Mouse (Mus musculus) intestine, embryonic 14.5 days (tissue): ENCODE results near the gene Gpn1. TPM values are rescaled to one million over a fixed set of nuclear protein-coding genes. Genes with fewer than 3 reads are reported as not detected.

Experiments
- ATAC-seq: fragments of 200-750 bp; cut with Nextera tagmentation; replicated peaks from 2 replicates; pipeline ENCODE4 v1.8.0; 2017; ENCODE audit warnings: low read depth, moderate number of reproducible peaks, moderate TSS enrichment, moderate library complexity; ENCODE audit not compliant: low FRiP score, low TSS enrichment
- DNase-seq: peaks from one replicate; pipeline ENCODE4 v3.0.0-alpha.2; 2018; ENCODE audit warnings: low spot score
- H3K27ac ChIP-seq: fragments of 300-500 bp; sonication (generic); 2 replicates; pipeline ENCODE4 v1.5.1; 2014; ENCODE audit warnings: low read depth, mild to moderate bottlenecking, control low read depth
- H3K27me3 ChIP-seq: fragments of 300-500 bp; sonication (generic); replicated peaks from 2 replicates; pipeline ENCODE4 v1.6.1; 2014; ENCODE audit warnings: low read length, control low read depth; ENCODE audit not compliant: control insufficient read depth, insufficient read depth
- H3K36me3 ChIP-seq: fragments of 300-500 bp; sonication (generic); 2 replicates; pipeline ENCODE4 v1.6.1; 2014; ENCODE audit warnings: low read length, control low read depth; ENCODE audit not compliant: control insufficient read depth, insufficient read depth
- H3K4me1 ChIP-seq: fragments of 300-500 bp; sonication (generic); replicated peaks from 2 replicates; pipeline ENCODE4 v1.6.1; 2014; ENCODE audit warnings: low read length, control low read depth, mixed read lengths; ENCODE audit not compliant: control insufficient read depth, insufficient read depth
- H3K4me2 ChIP-seq: fragments of 300-500 bp; sonication (generic); 2 replicates; pipeline ENCODE4 v1.6.1; 2014; ENCODE audit warnings: low read length
- H3K4me3 ChIP-seq: fragments of 300-500 bp; sonication (generic); 2 replicates; pipeline ENCODE4 v1.5.1; 2014; ENCODE audit warnings: low read depth, low read length, control low read depth, mixed read lengths
- H3K9ac ChIP-seq: fragments of 300-500 bp; sonication (generic); 2 replicates; pipeline ENCODE4 v1.6.1; 2014; ENCODE audit warnings: mild to moderate bottlenecking, low read length
- H3K9me3 ChIP-seq: fragments of 300-500 bp; sonication (generic); 2 replicates; pipeline ENCODE4 v1.6.1; 2016; ENCODE audit warnings: low read length, control low read depth; ENCODE audit not compliant: control insufficient read depth
- WGBS: fragments of 180-500 bp; shearing (Covaris S2); extraction: QIAGEN DNeasy Blood & Tissue Kit; methylation state at CpG from one replicate; pipeline ENCODE4 v1.1.7; 2014; 5-methylcytosine and 5-hydroxymethylcytosine counted together
- polyA plus RNA-seq: library from polyadenylated mRNA; unstranded; fragments of >200 nt; fragmentation: Nextera tagmentation; extraction: Ambion mirVana; gene quantifications from 2 replicates; pipeline ENCODE4 v1.2.1, GENCODE M21; 2014

Gpn1 gene
- 65.4 and 66.3 TPM in 2 replicates for polyA plus RNA-seq

DNA sequence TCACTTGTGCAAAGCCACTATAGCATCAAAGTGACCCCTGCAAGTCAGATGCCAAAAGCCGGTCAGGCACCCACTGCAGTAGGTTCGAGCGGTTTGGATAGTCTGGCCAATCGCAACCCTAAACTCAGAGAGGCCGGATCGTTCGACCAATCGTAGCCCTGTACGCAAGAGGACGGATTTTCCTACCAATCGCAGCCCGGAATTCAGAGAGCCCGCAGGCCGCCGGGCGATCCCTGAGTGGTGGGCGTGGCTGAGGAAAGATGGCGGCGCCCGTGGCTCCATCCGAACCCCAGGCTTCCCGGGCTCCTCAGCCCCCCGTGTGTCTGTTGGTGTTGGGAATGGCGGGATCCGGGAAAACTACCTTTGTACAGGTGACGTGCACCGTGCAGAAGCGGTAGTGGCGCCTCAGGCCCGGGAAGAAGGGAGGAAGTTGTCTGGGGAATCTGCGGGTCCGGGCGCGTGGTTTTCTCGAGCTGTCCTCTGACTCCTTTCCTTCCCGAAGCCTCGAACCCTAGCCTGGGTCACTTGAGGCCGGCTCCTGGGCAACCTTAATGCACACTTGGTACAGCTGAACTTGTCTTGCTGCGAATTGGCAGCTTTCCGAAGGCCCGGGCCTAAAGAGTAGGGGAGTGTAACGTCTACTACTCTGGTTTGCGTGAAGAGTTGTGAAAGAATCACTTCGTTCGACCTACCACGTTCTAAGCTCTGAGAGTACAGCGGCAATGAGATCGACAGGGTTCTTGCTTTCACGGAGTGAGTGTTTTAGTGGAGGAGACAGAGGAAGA, at the start of gene Gpn1:
Gene Gpn1 (plus strand): TSS at position 229 of the 785 bp plus-strand sequence.
- ATAC-seq (peak; percentile 100), DNase-seq (peak; percentile 91)
- H3K4me3 ChIP-seq = peak within 1 kb of the TSS; percentile 98
- no peaks in the 10 kb centered on the region for H3K27me3 ChIP-seq
- H3K4me1 ChIP-seq = peaks cover 8% of the 10 kb centered on the region
- no peak within 1 kb of the TSS for H3K27ac ChIP-seq
- peak within 1 kb of the TSS; percentile 87 for H3K4me2 ChIP-seq
- H3K36me3 ChIP-seq = peaks cover 33% of the 10 kb centered on the region
- WGBS = under 1% methylated on average over 49 of the region's 49 CpGs
- no peaks in the 10 kb centered on the region for H3K9me3 ChIP-seq
- peak within 1 kb of the TSS; percentile 77 for H3K9ac ChIP-seq

DNA sequence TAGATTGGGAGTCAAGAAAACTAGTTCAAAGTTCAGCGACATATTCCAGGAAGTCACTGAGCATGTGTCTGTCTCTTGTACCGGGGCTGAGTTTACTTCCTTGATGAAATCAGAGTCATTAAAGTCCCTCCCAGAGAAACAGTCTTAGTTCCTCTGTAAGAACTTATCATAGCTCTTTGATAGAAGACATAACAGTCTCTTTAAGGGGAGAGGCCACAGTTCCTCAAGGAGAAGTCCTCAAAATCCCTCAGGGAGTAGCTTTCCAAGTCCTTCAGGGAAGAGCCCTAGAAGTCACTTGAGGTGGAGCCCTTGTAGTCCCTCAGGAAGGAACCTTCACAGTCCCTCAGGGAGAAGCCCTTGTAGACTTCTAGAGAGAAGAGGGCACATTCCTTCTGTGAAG, 43.2 kb upstream of the Gpn1 start:
- Histone ChIP-seq H3K4me3 (no peak overlapping the region), H3K4me2 (no peak overlapping the region), H3K27ac (no peak overlapping the region), H3K36me3 (no peaks in the 10 kb centered on the region), H3K9ac (no peak overlapping the region), H3K4me1 (peaks cover 12% of the 10 kb centered on the region), H3K27me3 (no peaks in the 10 kb centered on the region), H3K9me3 (no peaks in the 10 kb centered on the region)
- WGBS = 80% methylated on average over 2 of the region's 2 CpGs
- ATAC-seq = no peak
- no peak for DNase-seq

DNA sequence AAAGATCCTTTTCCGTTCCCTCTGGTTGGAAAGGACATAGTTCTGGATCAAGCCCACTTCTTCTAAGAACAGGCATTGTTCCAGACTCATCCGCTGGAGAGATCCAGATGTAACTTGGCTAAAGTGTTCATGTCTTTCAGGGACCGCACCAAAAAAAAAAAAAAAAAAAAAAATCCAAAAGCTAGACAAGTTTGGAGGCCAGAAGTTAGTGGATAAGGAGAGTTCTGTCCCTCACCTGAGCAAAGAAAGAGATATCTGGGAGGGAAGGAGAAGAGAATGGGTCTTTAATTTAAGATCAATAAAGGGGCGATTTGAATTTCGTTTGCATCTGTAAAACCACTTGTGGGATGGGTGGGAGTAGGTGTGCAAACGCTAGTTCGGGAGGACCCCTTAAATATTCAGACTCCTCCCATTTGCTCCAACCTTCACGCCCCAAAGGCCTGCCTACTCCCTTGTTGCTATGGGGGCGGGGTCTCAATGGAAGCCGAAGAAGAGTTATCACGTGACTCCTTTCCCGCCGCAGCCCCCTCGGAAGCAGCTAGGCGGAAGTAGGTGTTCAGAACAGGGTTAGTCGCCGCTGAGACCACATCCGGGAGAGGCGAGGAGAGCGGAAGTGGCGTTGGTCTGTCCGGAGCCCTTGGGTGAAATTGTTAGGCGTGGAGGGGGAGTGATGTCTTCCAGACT, 42.5 kb upstream of the Gpn1 start, which contains the start of gene Zfp512:
Gene Zfp512 (plus strand): TSS at position 554 of the 684 bp plus-strand sequence.
- no peaks in the 10 kb centered on the region for H3K9me3 ChIP-seq
- 6% methylated on average over 23 of the region's 23 CpGs for WGBS

DNA sequence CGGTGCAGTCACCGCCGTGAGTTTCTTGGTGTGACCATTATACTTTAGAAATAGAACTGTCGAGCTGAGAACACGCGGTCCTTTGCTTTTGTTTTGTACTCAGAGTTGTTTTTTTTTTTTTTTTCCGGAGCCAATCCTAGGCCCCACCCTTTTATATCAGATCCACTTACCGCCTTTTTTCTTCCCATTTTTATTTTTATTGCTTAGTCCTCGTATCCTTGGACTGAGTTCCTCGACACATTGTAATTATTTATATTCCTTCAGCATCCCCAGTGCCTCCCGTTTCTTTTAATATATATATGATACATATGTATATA, 42.0 kb upstream of the Gpn1 start:
- H3K27me3 ChIP-seq = no peaks in the 10 kb centered on the region
- peak; percentile 25; the same call in 1 of the 2 replicates for ATAC-seq
- no peaks in the 10 kb centered on the region for H3K36me3 ChIP-seq
- peak overlapping the region; percentile 69 for H3K4me2 ChIP-seq
- peak overlapping the region; percentile 65 for H3K9ac ChIP-seq
- H3K4me3 ChIP-seq = peak overlapping the region; percentile 51
- WGBS = under 1% methylated on average over 11 of the region's 11 CpGs
- H3K27ac ChIP-seq = peak overlapping the region; percentile 52; the same call in 1 of the 2 replicates
- no peaks in the 10 kb centered on the region for H3K9me3 ChIP-seq
- peaks cover 12% of the 10 kb centered on the region for H3K4me1 ChIP-seq
- DNase-seq = no peak

More for the DNA sequence above, 42.5 kb upstream of the Gpn1 start, which contains the start of gene Zfp512:
- Histone ChIP-seq H3K4me3 (peak within 1 kb of the TSS; percentile 51), H3K4me2 (peak within 1 kb of the TSS; percentile 69), H3K27ac (peak within 1 kb of the TSS; percentile 52; the same call in 1 of the 2 replicates), H3K9ac (peak within 1 kb of the TSS; percentile 65), H3K36me3 (no peaks in the 10 kb centered on the region), H3K27me3 (no peaks in the 10 kb centered on the region), H3K4me1 (peaks cover 12% of the 10 kb centered on the region)
- DNase-seq (peak; percentile 94), ATAC-seq (peak; percentile 99)

DNA sequence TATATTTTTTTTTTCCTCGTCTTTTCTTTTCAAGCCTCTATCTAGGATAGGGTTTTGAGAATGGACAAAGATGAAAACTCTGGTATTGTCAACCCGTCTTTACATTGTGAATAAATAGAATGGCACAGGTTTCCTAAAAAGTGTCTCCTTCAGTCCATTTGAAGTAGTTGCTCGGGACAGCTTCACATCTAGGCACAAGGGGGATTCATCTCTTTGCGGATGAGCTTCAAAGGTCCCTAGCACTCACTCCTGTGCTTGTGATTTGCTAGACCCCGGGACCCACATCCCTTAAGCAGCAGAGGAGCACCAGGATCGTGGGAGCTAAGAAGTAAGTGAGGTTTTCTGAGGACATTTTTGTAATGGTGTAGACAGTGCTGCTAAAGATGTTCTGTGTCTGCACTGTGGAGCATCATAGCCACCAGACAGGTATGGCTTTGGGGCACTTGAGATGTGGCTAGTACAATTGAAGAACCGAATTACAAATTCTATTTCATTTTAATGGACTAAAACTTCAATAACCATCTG, 41.6 kb upstream of the Gpn1 start:
- Histone ChIP-seq H3K4me1 (peaks cover 12% of the 10 kb centered on the region), H3K9ac (peak overlapping the region; percentile 65), H3K9me3 (no peaks in the 10 kb centered on the region), H3K27ac (no peak overlapping the region), H3K4me2 (peak overlapping the region; percentile 69), H3K27me3 (no peaks in the 10 kb centered on the region), H3K36me3 (no peaks in the 10 kb centered on the region), H3K4me3 (peak overlapping the region; percentile 51)
- DNase-seq (peak; percentile 55), ATAC-seq (no peak)
- WGBS = 11% methylated on average over 7 of the region's 7 CpGs

GRCm38 (mm10) chr5:31467798-31468197, 26.7 kb upstream of the Gpn1 start:
- Histone ChIP-seq H3K27me3 (no peaks in the 10 kb centered on the region), H3K9ac (no peak overlapping the region), H3K4me1 (no peaks in the 10 kb centered on the region), H3K9me3 (no peaks in the 10 kb centered on the region), H3K4me2 (no peak overlapping the region), H3K27ac (no peak overlapping the region), H3K4me3 (no peak overlapping the region), H3K36me3 (peaks cover 72% of the 10 kb centered on the region)
- no peak for ATAC-seq
- WGBS = 93% methylated on average over 3 of the region's 3 CpGs
- no peak for DNase-seq

- no peak overlapping the region for H3K9ac ChIP-seq
- H3K4me1 ChIP-seq = no peaks in the 10 kb centered on the region
- DNase-seq (no peak), ATAC-seq (no peak)
- 91% methylated on average over 6 of the region's 6 CpGs for WGBS
- peaks cover 91% of the 10 kb centered on the region for H3K36me3 ChIP-seq
- H3K4me3 ChIP-seq = no peak overlapping the region
- H3K27ac ChIP-seq = no peak overlapping the region
- H3K4me2 ChIP-seq = no peak overlapping the region
- no peaks in the 10 kb centered on the region for H3K27me3 ChIP-seq
- no peaks in the 10 kb centered on the region for H3K9me3 ChIP-seq
These were observed 24.8 kb upstream of the Gpn1 start for GRCm38 (mm10) chr5:31469711-31470110.

DNA sequence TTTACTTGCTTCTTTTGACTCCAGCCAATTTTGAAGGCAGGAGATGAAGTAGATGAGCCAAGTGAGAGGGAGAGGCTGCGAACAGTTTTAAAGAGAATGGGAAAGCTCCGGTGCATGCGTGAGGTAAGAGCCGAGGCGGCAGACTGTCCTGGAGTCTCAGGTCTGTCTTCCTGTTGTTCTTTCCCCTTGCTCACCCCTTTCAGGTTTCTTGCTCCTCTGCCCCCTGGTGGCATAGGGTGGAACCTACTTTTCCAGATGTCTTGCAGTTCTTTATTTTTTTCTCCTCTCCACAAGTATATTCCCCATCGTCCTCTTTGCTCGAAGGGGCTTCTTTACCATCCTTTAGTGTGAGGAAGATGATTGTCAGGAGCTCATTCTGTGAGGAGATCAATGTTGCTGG, 24.2 kb upstream of the Gpn1 start:
- WGBS = 72% methylated on average over 7 of the region's 7 CpGs
- Histone ChIP-seq H3K27ac (no peak overlapping the region), H3K4me2 (no peak overlapping the region), H3K9me3 (no peaks in the 10 kb centered on the region), H3K9ac (no peak overlapping the region), H3K4me1 (no peaks in the 10 kb centered on the region), H3K4me3 (no peak overlapping the region), H3K27me3 (no peaks in the 10 kb centered on the region), H3K36me3 (peaks cover 92% of the 10 kb centered on the region)
- DNase-seq (peak; percentile 78), ATAC-seq (no peak)
